Mouse (Mus musculus): ENCODE measurements around the gene Pik3c2b.
A peak's percentile ranks its signal among the peaks of the same experiment; 100 is the strongest.

The Pik3c2b gene

GRCm38 (mm10) chr1:133134881-133135280 is 89.4 kb downstream of the Pik3c2b start:
- DNase-seq (ENCODE audit: low spot score), result peak; percentile 27

- DNase-seq (ENCODE audit: low spot score), result no peak
Observed at GRCm38 (mm10) chr1:133135808-133136207, 90.3 kb downstream of the Pik3c2b start.

GRCm38 (mm10) chr1:133138401-133138800 is 92.9 kb downstream of the Pik3c2b start:
- DNase-seq (ENCODE audit: low spot score), result no peak

GRCm38 (mm10) chr1:133146014-133147009 is 100.8 kb downstream of the Pik3c2b start:
- peak; percentile 80 for DNase-seq (ENCODE audit: low spot score)

GRCm38 (mm10) chr1:133147324-133147723 is 101.9 kb downstream of the Pik3c2b start:
- no peak for DNase-seq (ENCODE audit: low spot score)

- DNase-seq (ENCODE audit: low spot score), result no peak
Observed at GRCm38 (mm10) chr1:133148122-133148521, 102.7 kb downstream of the Pik3c2b start.

- DNase-seq (ENCODE audit: low spot score), result no peak
Observed at GRCm38 (mm10) chr1:133150556-133150955, 105.1 kb downstream of the Pik3c2b start.

GRCm38 (mm10) chr1:133152213-133152612 is 106.7 kb downstream of the Pik3c2b start:
- no peak for DNase-seq (ENCODE audit: low spot score)

- no peak for DNase-seq (ENCODE audit: low spot score)
Observed at GRCm38 (mm10) chr1:133155270-133155669, 109.8 kb downstream of the Pik3c2b start.

Data from MN1 (cell line).